Mouse (Mus musculus) heart, embryonic 11.5 days (tissue): ENCODE results near the gene Abcf2. TPM values are rescaled to one million over a fixed set of nuclear protein-coding genes. Genes with fewer than 3 reads are reported as not detected.

Experiments
- ATAC-seq: fragments of 200-750 bp; cut with Nextera tagmentation; replicated peaks from 2 replicates; pipeline ENCODE4 v1.8.0; 2017; ENCODE audit warnings: moderate library complexity; ENCODE audit not compliant: insufficient number of reproducible peaks, low FRiP score, low TSS enrichment
- H3K27ac ChIP-seq: fragments of 300-500 bp; sonication (generic); 2 replicates; pipeline ENCODE4 v1.5.1; 2014; ENCODE audit warnings: mild to moderate bottlenecking, low read depth, low read length
- H3K27me3 ChIP-seq: fragments of 300-500 bp; sonication (generic); 2 replicates; pipeline ENCODE4 v1.6.1; 2014; ENCODE audit warnings: mild to moderate bottlenecking, low read length, mixed read lengths; ENCODE audit not compliant: control insufficient read depth, insufficient read depth
- H3K36me3 ChIP-seq: fragments of 300-500 bp; sonication (generic); 2 replicates; pipeline ENCODE4 v1.6.1; 2014; ENCODE audit warnings: mild to moderate bottlenecking, low read length, moderate library complexity, mixed read lengths; ENCODE audit not compliant: control insufficient read depth, insufficient read depth
- H3K4me1 ChIP-seq: fragments of 300-500 bp; sonication (generic); 2 replicates; pipeline ENCODE4 v1.6.1; 2014; ENCODE audit warnings: low read length; ENCODE audit not compliant: control insufficient read depth, insufficient read depth
- H3K4me2 ChIP-seq: fragments of 300-500 bp; sonication (generic); 2 replicates; pipeline ENCODE4 v1.6.1; 2014; ENCODE audit warnings: mild to moderate bottlenecking, moderate library complexity
- H3K4me3 ChIP-seq: fragments of 300-500 bp; sonication (generic); 2 replicates; pipeline ENCODE4 v1.5.1; 2014; ENCODE audit warnings: low read depth, low read length
- H3K9ac ChIP-seq: fragments of 300-500 bp; sonication (generic); 2 replicates; pipeline ENCODE4 v1.6.1; 2014; ENCODE audit warnings: mild to moderate bottlenecking, low read depth, low read length, moderate library complexity
- H3K9me3 ChIP-seq: fragments of 300-500 bp; sonication (generic); replicated peaks from 2 replicates; pipeline ENCODE4 v1.6.1; 2016; ENCODE audit warnings: low read length; ENCODE audit not compliant: control insufficient read depth
- WGBS: fragments of 180-500 bp; shearing (Covaris S2); extraction: QIAGEN DNeasy Blood & Tissue Kit; methylation state at CpG from one replicate; pipeline ENCODE4 v1.1.7; 2014; ENCODE audit not compliant: insufficient replicate concordance; 5-methylcytosine and 5-hydroxymethylcytosine counted together
- polyA plus RNA-seq: library from polyadenylated mRNA; unstranded; fragments of >200 nt; fragmentation: Nextera tagmentation; extraction: Ambion mirVana; gene quantifications from 2 replicates; pipeline ENCODE4 v1.2.1, GENCODE M21; 2014

Gene Abcf2
- polyA plus RNA-seq: 75.6 and 78.6 TPM in 2 replicates

- H3K27me3 ChIP-seq: no peaks in the 10 kb centered on the region
- 1% methylated on average over 47 of the region's 48 CpGs for WGBS
- H3K9me3 ChIP-seq: no peaks in the 10 kb centered on the region
- H3K27ac ChIP-seq: peak within 1 kb of the TSS; percentile 78
- H3K9ac ChIP-seq: peak within 1 kb of the TSS; percentile 84
- ATAC-seq: peak; percentile 95
- H3K4me1 ChIP-seq: peaks cover 7% of the 10 kb centered on the region
- peak within 1 kb of the TSS; percentile 82 for H3K4me3 ChIP-seq
- peak within 1 kb of the TSS; percentile 76 for H3K4me2 ChIP-seq
- peaks cover 10% of the 10 kb centered on the region for H3K36me3 ChIP-seq
Measured at GRCm38 (mm10) chr5:24577183-24577929, at the start of gene Abcf2. TSS of gene Abcf2 (minus strand) at chr5:24577467.

DNA sequence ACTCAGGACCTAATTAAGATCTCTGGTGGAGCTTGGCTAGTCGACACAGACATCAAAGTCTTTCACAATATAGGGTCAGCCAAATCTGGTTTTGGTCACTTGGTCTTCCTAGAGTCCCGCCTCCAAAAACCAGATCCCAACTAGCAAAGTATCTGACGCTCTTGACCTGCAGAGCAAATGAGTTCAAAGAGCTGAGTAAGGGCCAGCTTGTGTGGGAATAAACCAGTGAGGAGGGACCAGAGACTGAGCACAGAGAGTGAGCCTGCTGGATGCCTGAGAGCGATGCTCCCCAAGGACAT is 47.5 kb upstream of the Abcf2 start:
- 24% methylated on average over 4 of the region's 4 CpGs for whole genome bisulfite sequencing
- H3K4me3 ChIP-seq: peak overlapping the region; percentile 53; the same call in 1 of the 2 replicates

DNA sequence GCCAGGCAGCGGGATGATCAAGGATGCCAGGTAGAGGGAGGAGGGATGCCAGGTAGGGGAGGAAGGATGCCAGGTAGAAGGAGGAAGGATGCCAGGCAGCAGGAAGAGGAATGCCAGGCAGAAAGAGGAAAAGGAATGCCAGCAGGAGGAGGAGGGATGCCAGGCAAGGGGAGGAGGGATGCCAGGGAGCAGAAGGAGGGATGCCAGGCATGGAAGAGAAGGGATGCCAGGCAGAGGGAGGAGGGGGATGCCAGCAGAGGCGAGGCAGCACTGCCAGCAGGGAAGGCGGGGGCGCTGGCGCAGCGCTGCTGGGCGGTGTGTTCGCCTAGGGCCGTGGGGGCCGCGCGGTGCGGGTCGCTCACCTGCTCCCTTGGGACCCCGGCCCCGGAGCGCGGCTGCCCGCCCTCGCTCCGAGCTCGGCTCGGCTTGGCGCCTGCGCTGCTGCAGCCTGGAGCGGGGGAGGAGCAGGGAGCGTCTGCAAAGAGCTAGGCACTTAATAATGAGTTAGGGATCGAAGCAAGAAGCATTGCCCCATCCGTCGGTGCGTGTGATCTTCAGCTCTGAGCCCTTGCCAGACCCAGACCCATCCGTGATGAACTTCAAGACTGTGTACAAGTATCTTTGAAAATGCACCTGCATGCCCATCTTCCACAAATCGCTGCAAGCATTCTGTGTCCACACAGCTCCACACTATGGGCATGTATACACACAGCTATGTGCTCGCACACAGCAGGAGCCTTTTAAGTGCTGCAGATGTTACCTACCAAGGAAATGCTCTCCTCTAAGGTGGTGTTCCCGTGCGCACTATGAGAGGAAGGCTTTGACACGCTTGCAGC is 46.9 kb upstream of the Abcf2 start, which contains the start of gene Smarcd3:
Gene Smarcd3, minus strand, starts transcription at position 426 of the 836 bp plus-strand sequence.
- Histone ChIP-seq H3K27ac (no peak within 1 kb of the TSS), H3K9me3 (no peaks in the 10 kb centered on the region), H3K4me2 (peak within 1 kb of the TSS; percentile 88), H3K9ac (peak within 1 kb of the TSS; percentile 70), H3K27me3 (peaks cover 23% of the 10 kb centered on the region), H3K4me3 (peak within 1 kb of the TSS; percentile 53), H3K36me3 (no peaks in the 10 kb centered on the region), H3K4me1 (0 out of 2 replicates have a peak, but pooled peaks cover 6% of the 10 kb centered on the region)
- ATAC-seq: peak; percentile 24; the same call in 1 of the 2 replicates
- WGBS: 3% methylated on average over 37 of the region's 37 CpGs

More for the DNA sequence above, 47.5 kb upstream of the Abcf2 start:
- Histone ChIP-seq H3K9me3 (no peaks in the 10 kb centered on the region), H3K4me2 (peak overlapping the region; percentile 88), H3K4me1 (0 out of 2 replicates have a peak, but pooled peaks cover 6% of the 10 kb centered on the region), H3K36me3 (no peaks in the 10 kb centered on the region), H3K27ac (no peak overlapping the region), H3K27me3 (peaks cover 23% of the 10 kb centered on the region), H3K9ac (no peak overlapping the region)
- ATAC-seq: no peak

DNA sequence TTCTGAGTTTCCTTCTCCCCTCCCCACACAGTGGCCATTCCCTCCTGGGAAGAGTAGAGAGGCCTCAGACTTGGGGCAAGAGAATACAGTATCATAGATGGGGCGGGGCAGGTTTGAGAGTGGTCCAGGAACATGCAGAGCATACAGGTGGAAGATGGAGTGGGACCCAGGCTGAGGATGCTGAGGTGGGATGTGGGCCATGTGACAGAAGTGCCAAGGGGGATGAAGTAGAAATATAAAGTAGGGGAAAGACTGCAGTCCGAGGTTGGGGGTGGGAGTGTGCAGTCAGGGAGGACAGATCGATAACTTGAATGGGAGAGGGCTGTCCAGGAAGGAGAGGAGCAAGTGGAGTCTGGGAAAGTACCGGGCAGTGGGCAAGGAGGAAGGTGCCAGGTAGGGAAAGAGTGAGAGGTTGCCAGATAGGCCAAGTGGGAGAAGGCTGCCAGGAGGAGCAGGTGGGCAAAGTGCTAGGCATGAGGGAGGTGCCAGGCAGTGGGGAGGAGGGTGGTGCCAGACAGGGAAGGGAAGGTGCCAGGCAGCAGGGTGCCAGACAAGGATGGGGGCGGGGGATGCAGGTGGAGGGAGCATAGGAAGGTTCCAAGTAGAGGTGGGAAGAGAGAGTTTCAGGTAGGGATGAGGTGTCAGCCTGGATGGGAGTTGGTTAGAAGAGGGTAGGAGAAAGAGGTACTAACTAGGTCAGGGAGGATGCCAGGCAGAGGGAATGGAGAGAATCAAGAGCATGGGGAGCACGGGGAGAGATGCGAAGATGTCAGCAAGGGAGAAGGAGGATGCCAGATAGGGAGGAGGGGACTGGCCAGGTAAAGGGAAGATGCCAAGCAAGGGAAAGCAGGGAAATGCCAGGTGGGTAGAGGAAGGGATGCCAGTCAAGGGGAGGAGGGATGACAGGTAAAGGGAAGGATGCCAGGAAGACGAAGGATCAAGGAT is 46.0 kb upstream of the Abcf2 start:
- H3K9ac ChIP-seq: no peak overlapping the region
- H3K36me3 ChIP-seq: no peaks in the 10 kb centered on the region
- peak overlapping the region; percentile 53 for H3K4me3 ChIP-seq
- H3K4me2 ChIP-seq: peak overlapping the region; percentile 88
- no peaks in the 10 kb centered on the region for H3K9me3 ChIP-seq
- no peak for ATAC-seq
- H3K27me3 ChIP-seq: peaks cover 27% of the 10 kb centered on the region
- H3K27ac ChIP-seq: no peak overlapping the region
- WGBS: 45% methylated on average over 8 of the region's 8 CpGs
- 0 out of 2 replicates have a peak, but pooled peaks cover 6% of the 10 kb centered on the region for H3K4me1 ChIP-seq

- Histone ChIP-seq H3K36me3 (no peaks in the 10 kb centered on the region), H3K27me3 (peaks cover 27% of the 10 kb centered on the region), H3K9me3 (no peaks in the 10 kb centered on the region), H3K4me3 (no peak overlapping the region), H3K27ac (no peak overlapping the region), H3K9ac (no peak overlapping the region), H3K4me2 (no peak overlapping the region), H3K4me1 (0 out of 2 replicates have a peak, but pooled peaks cover 6% of the 10 kb centered on the region)
- no peak for ATAC-seq
- WGBS: 66% methylated on average over 7 of the region's 7 CpGs
Measured at GRCm38 (mm10) chr5:24622386-24623040, 45.2 kb upstream of the Abcf2 start.

- Histone ChIP-seq H3K4me2 (no peak overlapping the region), H3K4me1 (0 out of 2 replicates have a peak, but pooled peaks cover 6% of the 10 kb centered on the region), H3K4me3 (no peak overlapping the region), H3K27ac (no peak overlapping the region), H3K36me3 (no peaks in the 10 kb centered on the region), H3K9ac (no peak overlapping the region), H3K9me3 (no peaks in the 10 kb centered on the region), H3K27me3 (peaks cover 27% of the 10 kb centered on the region)
- no peak for ATAC-seq
- WGBS: 69% methylated on average over 8 of the region's 8 CpGs
Measured at GRCm38 (mm10) chr5:24620626-24621025, 43.4 kb upstream of the Abcf2 start.

DNA sequence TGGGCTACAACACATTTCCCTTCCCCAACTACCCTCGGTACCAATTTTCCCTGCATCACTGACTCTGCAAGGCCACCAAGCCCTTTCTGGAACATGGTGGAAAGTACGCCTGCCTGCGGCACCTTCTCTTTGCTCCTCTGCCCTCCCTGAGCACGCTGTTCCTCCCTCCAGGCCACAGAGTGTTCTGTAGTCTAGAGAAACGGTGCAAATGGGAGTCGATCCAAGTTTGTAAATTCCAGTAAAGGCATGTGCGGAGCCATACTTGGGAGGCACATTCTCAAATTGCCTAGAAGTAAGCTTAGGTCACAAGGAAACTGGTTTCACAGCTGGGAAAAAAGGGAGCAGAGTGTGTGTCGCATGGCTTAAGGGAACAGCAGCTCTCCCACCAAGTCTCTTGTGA is 42.8 kb upstream of the Abcf2 start:
- H3K27me3 ChIP-seq: peaks cover 27% of the 10 kb centered on the region
- no peaks in the 10 kb centered on the region for H3K9me3 ChIP-seq
- H3K4me1 ChIP-seq: 0 out of 2 replicates have a peak, but pooled peaks cover 6% of the 10 kb centered on the region
- no peak overlapping the region for H3K4me2 ChIP-seq
- H3K27ac ChIP-seq: no peak overlapping the region
- H3K36me3 ChIP-seq: no peaks in the 10 kb centered on the region
- no peak overlapping the region for H3K9ac ChIP-seq
- ATAC-seq: no peak
- 74% methylated on average over 8 of the region's 8 CpGs for WGBS
- H3K4me3 ChIP-seq: no peak overlapping the region
